Mouse (Mus musculus): Measurements from ENCODE around the gene Mettl27. TPM values are rescaled to one million over a fixed set of nuclear protein-coding genes. Genes with fewer than 3 reads are reported as not detected.

Mettl27 gene
- polyA plus RNA-seq, 1 experiment from 2014 or later = 10.1 TPM

- no peak overlapping the region for H3K4me3 ChIP-seq
- peaks cover 33% of the 10 kb centered on the region for H3K27me3 ChIP-seq (replicated peaks)
- no peaks in the 10 kb centered on the region for H3K9me3 ChIP-seq
- no peak overlapping the region for H3K9ac ChIP-seq
- H3K36me3 ChIP-seq = no peaks in the 10 kb centered on the region
- no peak overlapping the region for H3K27ac ChIP-seq
- peaks cover 5% of the 10 kb centered on the region; the same call in 1 of the 2 replicates for H3K4me1 ChIP-seq
- H3K4me2 ChIP-seq (replicated peaks) = no peak overlapping the region
- 78% methylated on average over 5 of the region's 5 CpGs for WGBS
- no peak for ATAC-seq (ENCODE audit: low FRiP score, low read depth)
These were observed 12.0 kb downstream of the Mettl27 start for GRCm38 (mm10) chr5:134944179-134944578.

- no peak for ATAC-seq (ENCODE audit: low FRiP score, low read depth)
- 49% methylated on average over 18 of the region's 19 CpGs for WGBS
- H3K27ac ChIP-seq = no peak overlapping the region
- no peak overlapping the region for H3K4me3 ChIP-seq
- H3K27me3 ChIP-seq (replicated peaks) = peaks cover 33% of the 10 kb centered on the region
- no peaks in the 10 kb centered on the region for H3K9me3 ChIP-seq
- no peak overlapping the region for H3K9ac ChIP-seq
- H3K36me3 ChIP-seq = no peaks in the 10 kb centered on the region
- peaks cover 5% of the 10 kb centered on the region; the same call in 1 of the 2 replicates for H3K4me1 ChIP-seq
- H3K4me2 ChIP-seq (replicated peaks) = no peak overlapping the region
These were observed 13.2 kb downstream of the Mettl27 start for GRCm38 (mm10) chr5:134945266-134945959.

GRCm38 (mm10) chr5:134946063-134946856, 14.1 kb downstream of the Mettl27 start:
- H3K4me1 ChIP-seq = peaks cover 5% of the 10 kb centered on the region; the same call in 1 of the 2 replicates
- no peaks in the 10 kb centered on the region for H3K9me3 ChIP-seq
- WGBS = 18% methylated on average over 43 of the region's 43 CpGs
- no peak overlapping the region for H3K9ac ChIP-seq
- no peaks in the 10 kb centered on the region for H3K36me3 ChIP-seq
- H3K27ac ChIP-seq = no peak overlapping the region
- H3K27me3 ChIP-seq (replicated peaks) = peaks cover 33% of the 10 kb centered on the region
- no peak for ATAC-seq (ENCODE audit: low FRiP score, low read depth)
- H3K4me3 ChIP-seq = 0 out of 2 replicates have a peak overlapping the region, but pooled peaks have one; percentile 1
- peak overlapping the region; percentile 36 for H3K4me2 ChIP-seq (replicated peaks)

GRCm38 (mm10) chr5:134946857-134947255, 14.7 kb downstream of the Mettl27 start, which contains the start of gene Cldn4:
Cldn4 (minus strand) TSS chr5:134946934.
- ATAC-seq (ENCODE audit: low FRiP score, low read depth) = no peak
- Histone ChIP-seq H3K27me3 (replicated peaks) (peaks cover 37% of the 10 kb centered on the region), H3K36me3 (no peaks in the 10 kb centered on the region), H3K9ac (no peak within 1 kb of the TSS), H3K4me1 (peaks cover 5% of the 10 kb centered on the region; the same call in 1 of the 2 replicates), H3K9me3 (no peaks in the 10 kb centered on the region), H3K27ac (no peak within 1 kb of the TSS), H3K4me2 (replicated peaks) (peak within 1 kb of the TSS; percentile 36), H3K4me3 (0 out of 2 replicates have a peak within 1 kb of the TSS, but pooled peaks have one; percentile 1)
- 8% methylated on average over 11 of the region's 11 CpGs for WGBS

- Histone ChIP-seq H3K27ac (no peak overlapping the region), H3K4me1 (peaks cover 5% of the 10 kb centered on the region; the same call in 1 of the 2 replicates), H3K4me3 (no peak overlapping the region), H3K4me2 (replicated peaks) (no peak overlapping the region), H3K27me3 (replicated peaks) (peaks cover 37% of the 10 kb centered on the region), H3K9me3 (no peaks in the 10 kb centered on the region), H3K36me3 (no peaks in the 10 kb centered on the region), H3K9ac (no peak overlapping the region)
- ATAC-seq (ENCODE audit: low FRiP score, low read depth) = no peak
- WGBS = 66% methylated on average over 5 of the region's 5 CpGs
These were observed 15.4 kb downstream of the Mettl27 start for GRCm38 (mm10) chr5:134947420-134948084.

GRCm38 (mm10) chr5:134948085-134948439, 15.9 kb downstream of the Mettl27 start:
- Histone ChIP-seq H3K27ac (no peak overlapping the region), H3K4me2 (replicated peaks) (no peak overlapping the region), H3K9me3 (no peaks in the 10 kb centered on the region), H3K4me1 (peaks cover 5% of the 10 kb centered on the region; the same call in 1 of the 2 replicates), H3K36me3 (no peaks in the 10 kb centered on the region), H3K27me3 (replicated peaks) (peaks cover 37% of the 10 kb centered on the region), H3K4me3 (no peak overlapping the region), H3K9ac (no peak overlapping the region)
- no peak for ATAC-seq (ENCODE audit: low FRiP score, low read depth)
- WGBS = 70% methylated on average over 4 of the region's 4 CpGs

- H3K4me2 ChIP-seq (replicated peaks) = no peak overlapping the region
- no peaks in the 10 kb centered on the region for H3K9me3 ChIP-seq
- peaks cover 18% of the 10 kb centered on the region for H3K27me3 ChIP-seq (replicated peaks)
- no peak overlapping the region for H3K9ac ChIP-seq
- H3K4me3 ChIP-seq = no peak overlapping the region
- H3K4me1 ChIP-seq = peaks cover 5% of the 10 kb centered on the region; the same call in 1 of the 2 replicates
- ATAC-seq (ENCODE audit: low FRiP score, low read depth) = no peak
- H3K36me3 ChIP-seq = no peaks in the 10 kb centered on the region
- 49% methylated on average over 19 of the region's 19 CpGs for WGBS
- no peak overlapping the region for H3K27ac ChIP-seq
These were observed 19.1 kb downstream of the Mettl27 start for GRCm38 (mm10) chr5:134951053-134951884.

GRCm38 (mm10) chr5:134955491-134955890, 23.3 kb downstream of the Mettl27 start:
- ATAC-seq (ENCODE audit: low FRiP score, low read depth) = no peak
- 0 out of 2 replicates have a peak, but pooled peaks cover 3% of the 10 kb centered on the region for H3K27me3 ChIP-seq (replicated peaks)
- no peaks in the 10 kb centered on the region for H3K9me3 ChIP-seq
- H3K4me1 ChIP-seq = no peaks in the 10 kb centered on the region
- no peak overlapping the region for H3K27ac ChIP-seq
- no peak overlapping the region for H3K9ac ChIP-seq
- H3K4me2 ChIP-seq (replicated peaks) = no peak overlapping the region
- 84% methylated on average over 5 of the region's 5 CpGs for WGBS
- H3K36me3 ChIP-seq = no peaks in the 10 kb centered on the region
- H3K4me3 ChIP-seq = no peak overlapping the region

GRCm38 (mm10) chr5:134959114-134959513, 26.9 kb downstream of the Mettl27 start:
- no peak for ATAC-seq (ENCODE audit: low FRiP score, low read depth)
- no peaks in the 10 kb centered on the region for H3K4me1 ChIP-seq
- H3K27me3 ChIP-seq (replicated peaks) = no peaks in the 10 kb centered on the region
- H3K36me3 ChIP-seq = no peaks in the 10 kb centered on the region
- H3K9me3 ChIP-seq = no peaks in the 10 kb centered on the region
- H3K4me2 ChIP-seq (replicated peaks) = no peak overlapping the region
- 79% methylated on average over 7 of the region's 7 CpGs for WGBS
- no peak overlapping the region for H3K9ac ChIP-seq
- H3K4me3 ChIP-seq = no peak overlapping the region
- H3K27ac ChIP-seq = no peak overlapping the region

GRCm38 (mm10) chr5:134960430-134960829, 28.3 kb downstream of the Mettl27 start:
- no peak overlapping the region for H3K9ac ChIP-seq
- no peaks in the 10 kb centered on the region for H3K9me3 ChIP-seq
- H3K27ac ChIP-seq = no peak overlapping the region
- H3K36me3 ChIP-seq = no peaks in the 10 kb centered on the region
- no peak overlapping the region for H3K4me2 ChIP-seq (replicated peaks)
- no peaks in the 10 kb centered on the region for H3K4me1 ChIP-seq
- no peaks in the 10 kb centered on the region for H3K27me3 ChIP-seq (replicated peaks)
- no peak overlapping the region for H3K4me3 ChIP-seq
- no peak for ATAC-seq (ENCODE audit: low FRiP score, low read depth)
- WGBS = 61% methylated on average over 2 of the region's 2 CpGs

GRCm38 (mm10) chr5:134961519-134961918, 29.4 kb downstream of the Mettl27 start:
- Histone ChIP-seq H3K9ac (no peak overlapping the region), H3K27me3 (replicated peaks) (no peaks in the 10 kb centered on the region), H3K4me2 (replicated peaks) (no peak overlapping the region), H3K27ac (no peak overlapping the region), H3K4me3 (no peak overlapping the region), H3K9me3 (no peaks in the 10 kb centered on the region), H3K4me1 (no peaks in the 10 kb centered on the region; the same call in 1 of the 2 replicates), H3K36me3 (no peaks in the 10 kb centered on the region)
- 94% methylated on average over 2 of the region's 2 CpGs for WGBS
- ATAC-seq (ENCODE audit: low FRiP score, low read depth) = no peak

Data from neural tube, embryonic 12.5 days (tissue).